Mouse (Mus musculus): Measurements from ENCODE around the gene Bag6. TPM values are rescaled to one million over a fixed set of nuclear protein-coding genes. Genes with fewer than 3 reads are reported as not detected.

Gene Bag6
- polyA plus RNA-seq, 1 experiment = 213 TPM

DNA sequence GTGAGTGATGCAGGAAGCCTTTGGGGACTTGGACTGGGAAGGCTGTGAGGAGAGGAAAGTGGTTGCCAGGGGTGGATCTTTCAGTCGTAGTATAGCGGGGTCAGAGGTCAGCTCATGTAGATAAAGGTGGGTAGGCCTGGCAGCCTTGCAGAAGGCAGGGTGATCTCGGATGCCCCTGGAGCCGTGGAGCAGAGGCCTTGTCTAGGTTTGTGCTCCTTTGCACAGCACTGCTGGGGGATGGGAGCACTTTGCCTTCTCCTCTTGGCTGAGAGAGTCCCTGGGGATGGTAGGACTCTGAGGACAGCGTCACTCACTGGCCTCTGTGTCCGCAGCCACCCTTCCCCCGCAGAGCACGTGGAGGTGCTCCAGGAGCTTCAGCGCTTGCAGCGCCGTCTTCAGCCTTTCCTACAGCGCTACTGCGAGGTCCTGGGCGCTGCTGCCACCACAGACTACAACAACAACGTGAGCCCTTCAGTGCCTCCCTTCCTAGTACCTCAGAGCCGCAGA lies 5.6 kb downstream of the Bag6 start:
- DNase-seq (ENCODE audit: extremely low spot score in 1 of 2, low spot score in 1 of 2) = no peak

DNA sequence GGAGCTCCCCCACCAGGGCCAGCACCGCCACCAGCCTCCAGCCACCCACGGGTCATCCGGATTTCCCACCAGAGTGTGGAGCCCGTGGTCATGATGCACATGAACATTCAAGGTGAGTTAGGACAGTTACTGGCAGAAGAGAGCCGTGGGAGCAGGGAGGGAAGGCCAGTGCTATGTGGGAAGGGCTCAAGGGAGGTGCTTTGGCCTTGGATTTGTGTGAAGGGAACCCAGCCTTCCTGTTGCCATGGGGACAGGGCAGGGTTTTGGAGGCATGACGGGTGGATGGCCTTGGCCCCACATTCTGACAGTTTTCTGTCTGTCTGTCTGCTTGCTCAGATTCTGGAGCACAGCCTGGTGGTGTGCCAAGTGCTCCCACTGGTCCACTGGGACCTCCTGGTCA lies 7.0 kb downstream of the Bag6 start:
- no peak for DNase-seq (ENCODE audit: extremely low spot score in 1 of 2, low spot score in 1 of 2)

DNA sequence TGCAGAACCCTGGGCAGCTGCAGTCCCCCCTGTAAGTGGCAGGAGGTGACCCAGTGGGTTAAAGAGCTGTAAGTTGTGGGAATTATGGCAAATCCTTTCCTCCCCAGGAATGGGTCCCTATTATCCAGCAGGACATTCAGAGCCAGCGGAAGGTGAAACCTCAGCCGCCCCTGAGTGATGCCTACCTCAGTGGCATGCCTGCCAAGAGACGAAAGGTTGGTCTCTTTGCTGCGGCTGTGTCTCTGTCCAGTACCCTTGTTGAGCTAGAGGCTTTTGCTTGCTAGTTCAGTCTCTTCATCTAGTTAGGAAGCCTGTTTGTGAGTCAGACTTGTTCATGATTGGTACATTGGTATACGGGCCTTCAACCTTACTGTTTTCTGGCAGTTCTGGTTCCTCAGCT lies 11.2 kb downstream of the Bag6 start:
- no peak for DNase-seq (ENCODE audit: extremely low spot score in 1 of 2, low spot score in 1 of 2)

DNA sequence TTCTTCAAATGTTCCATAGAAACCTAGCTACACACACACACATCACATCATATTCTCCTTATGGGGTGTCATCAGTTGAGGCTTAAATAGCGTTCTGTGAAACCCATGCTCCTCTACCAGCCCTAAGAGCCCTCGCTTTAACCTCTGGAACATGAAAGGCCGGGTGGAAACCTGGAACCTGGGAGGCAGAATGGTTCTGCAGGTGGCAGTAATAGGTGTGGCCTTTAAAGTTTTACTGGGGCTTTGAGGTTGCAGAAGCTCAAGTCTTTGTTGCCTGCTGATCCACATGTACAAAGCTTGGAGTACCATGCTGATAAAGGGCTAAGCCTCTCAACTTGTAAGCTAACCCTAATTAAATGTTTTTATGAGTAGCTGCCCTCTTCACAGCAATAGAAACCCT lies 12.4 kb downstream of the Bag6 start:
- no peak for DNase-seq (ENCODE audit: extremely low spot score in 1 of 2, low spot score in 1 of 2)

DNA sequence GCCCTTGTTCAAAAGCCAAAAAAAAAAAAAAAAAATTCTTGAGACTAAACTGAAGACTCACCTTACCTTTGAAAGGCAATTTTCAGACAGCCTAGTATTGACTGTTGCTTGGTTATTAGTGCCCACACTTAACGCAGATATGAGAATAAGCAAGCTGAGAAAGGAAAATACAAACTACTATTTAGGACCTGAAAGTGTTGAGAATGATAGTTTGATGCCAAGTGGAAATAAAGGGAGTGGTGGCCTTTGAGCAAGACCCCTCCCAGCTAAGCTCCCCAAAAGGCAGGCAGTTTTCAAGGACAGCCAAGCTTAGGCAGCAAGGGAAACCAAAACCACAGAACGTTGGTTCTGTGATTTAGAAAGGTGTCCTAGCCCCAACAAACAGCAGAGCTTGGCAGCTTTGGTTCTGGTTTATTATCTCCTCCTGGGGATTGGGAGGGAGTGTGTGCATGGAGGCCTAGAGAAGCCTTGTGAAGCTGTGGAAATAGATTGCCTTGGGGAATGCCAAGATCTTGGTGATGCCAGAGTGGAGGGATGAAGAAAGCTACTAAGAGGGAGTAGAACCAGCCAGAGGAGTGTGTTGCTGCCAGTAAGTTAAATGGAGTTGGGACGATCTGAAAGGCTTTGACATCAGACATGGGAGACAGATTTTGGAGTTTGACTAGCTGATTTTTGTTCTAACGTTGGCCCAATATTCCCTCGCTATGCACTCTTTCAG lies 13.1 kb downstream of the Bag6 start:
- no peak for DNase-seq (ENCODE audit: extremely low spot score in 1 of 2, low spot score in 1 of 2)

DNA sequence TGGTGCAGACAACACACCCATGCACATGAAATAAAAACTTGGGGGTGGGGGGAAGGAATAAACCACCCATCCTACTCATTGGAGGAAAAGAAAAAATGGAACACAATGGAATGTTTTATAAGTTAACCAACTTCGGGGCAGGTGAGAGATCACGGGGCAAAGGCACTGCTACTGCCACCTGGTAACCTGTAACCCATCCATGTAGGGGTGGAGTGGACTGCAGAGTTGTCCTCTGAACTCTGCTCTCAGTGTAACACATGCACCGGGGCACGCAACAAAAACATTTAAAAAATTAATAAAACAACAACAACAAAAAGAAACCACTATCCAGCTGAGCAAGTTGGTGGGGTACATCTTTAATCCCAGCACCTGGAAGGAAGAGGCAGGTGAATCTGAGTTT lies 17.1 kb downstream of the Bag6 start:
- DNase-seq (ENCODE audit: extremely low spot score in 1 of 2, low spot score in 1 of 2) = no peak

DNA sequence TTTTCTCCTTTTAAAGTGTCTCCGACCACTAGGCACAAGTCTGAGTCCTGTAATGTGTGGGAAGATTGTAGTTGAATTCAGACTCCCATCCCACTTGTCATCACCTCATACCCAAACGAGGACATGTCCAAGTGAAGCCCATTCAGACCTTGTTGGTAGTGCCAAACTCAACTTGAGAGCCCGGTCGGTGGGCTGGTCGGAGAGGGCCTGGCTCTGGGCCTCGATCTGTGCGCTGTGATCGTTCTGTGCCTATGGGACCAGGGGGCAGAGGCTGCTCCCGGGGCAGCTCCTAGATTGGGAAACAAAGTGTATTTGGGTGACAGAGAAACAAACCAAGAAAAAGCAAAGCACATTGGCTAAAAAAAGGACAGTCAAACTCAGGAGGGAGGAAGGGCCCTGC lies 18.1 kb downstream of the Bag6 start:
- no peak for DNase-seq (ENCODE audit: extremely low spot score in 1 of 2, low spot score in 1 of 2)

DNA sequence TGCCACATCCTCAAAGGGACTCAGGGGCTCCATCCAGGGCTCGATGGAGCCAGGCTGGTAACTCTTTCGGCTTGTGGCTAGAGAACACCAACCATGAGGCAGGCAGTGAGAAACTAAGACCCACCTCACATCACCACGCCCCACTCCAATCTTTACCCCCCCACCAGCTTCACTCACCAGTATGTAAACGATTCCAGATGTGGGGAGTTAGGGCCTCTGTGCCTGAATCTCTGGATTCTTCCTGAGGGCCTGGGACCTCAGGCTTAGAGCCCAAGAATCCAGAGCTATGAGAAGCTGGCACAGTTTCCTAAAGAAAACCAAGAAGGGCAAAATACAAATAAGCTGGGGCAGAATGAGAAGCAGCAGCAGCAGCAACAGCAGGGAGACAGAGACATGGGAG lies 19.0 kb downstream of the Bag6 start:
- no peak for DNase-seq (ENCODE audit: extremely low spot score in 1 of 2, low spot score in 1 of 2)

DNA sequence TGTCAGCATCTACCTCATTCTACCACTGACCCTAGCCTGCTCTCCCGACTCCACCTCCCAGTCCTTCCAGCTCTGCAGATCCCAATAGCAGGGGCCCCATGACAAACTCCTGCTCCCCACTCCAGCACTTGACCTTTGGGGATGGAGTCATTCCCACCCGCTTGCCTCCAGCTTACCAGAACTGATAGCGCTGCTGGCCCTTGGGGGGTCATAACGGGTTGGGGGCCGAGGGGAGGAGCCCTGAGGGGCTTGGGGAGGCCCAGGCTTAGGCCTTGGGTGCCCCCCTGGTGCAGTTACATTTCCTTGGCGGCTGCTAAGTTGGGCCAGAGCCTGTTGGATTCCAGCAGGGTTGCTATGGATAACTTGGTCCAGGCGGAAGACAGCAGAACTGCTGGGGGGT lies 19.6 kb downstream of the Bag6 start:
- no peak for DNase-seq (ENCODE audit: extremely low spot score in 1 of 2, low spot score in 1 of 2)

DNA sequence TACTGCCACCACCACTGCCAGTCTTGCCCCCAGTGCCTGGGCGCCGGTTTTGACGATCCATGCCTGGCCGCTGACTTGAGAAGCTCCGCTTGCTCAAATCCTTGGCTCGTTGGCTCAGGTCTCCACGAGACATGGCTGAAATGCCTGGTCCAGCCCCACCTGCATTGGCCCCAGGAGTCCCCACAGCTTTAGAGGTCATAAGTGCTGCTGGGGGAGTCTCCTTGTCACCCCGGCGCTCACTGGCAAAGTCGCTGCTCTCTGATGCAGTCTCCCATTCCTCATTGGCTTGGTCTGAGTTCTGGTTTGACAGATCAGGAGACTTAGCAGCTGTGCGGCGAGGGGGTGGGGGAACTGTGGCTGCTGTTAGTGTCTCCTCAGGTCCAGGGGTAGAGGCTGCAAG lies 20.5 kb downstream of the Bag6 start:
- no peak for DNase-seq (ENCODE audit: extremely low spot score in 1 of 2, low spot score in 1 of 2)

DNA sequence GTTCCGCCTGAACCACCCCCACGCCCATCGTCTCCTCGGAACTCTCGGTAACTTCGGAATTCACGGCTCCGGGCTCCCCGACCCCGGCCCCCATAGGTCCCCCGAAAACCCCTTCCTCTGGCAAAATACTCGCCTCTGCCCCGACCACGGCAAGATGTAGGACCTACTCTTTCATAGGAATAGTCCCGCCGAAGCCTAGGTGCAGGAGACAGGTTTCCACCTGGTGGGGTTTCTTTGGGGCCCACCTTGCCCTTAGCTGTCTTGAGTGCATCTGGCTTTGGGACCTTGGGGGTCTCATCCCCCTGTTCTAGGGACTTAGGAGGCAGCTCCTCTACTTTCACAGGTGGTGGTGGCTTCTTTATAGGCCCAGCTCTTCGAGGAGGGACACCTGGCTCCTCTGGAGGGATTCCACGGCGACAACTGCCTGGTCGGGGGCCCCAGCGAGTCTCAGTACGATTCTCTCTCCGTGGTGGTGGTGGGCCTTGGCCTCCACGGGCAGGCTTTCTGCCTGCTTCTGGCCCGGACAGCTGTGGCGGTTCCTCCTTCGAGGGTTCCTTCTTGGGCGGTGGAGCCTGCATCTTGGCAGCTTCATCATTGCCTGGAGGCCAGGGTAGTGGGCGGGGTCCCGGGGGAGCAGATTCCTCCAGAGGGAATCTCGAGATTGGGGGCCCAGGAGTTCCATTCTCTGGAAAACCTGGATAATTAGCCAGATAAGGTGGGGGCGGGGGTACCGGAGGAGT lies 21.7 kb downstream of the Bag6 start:
- DNase-seq (ENCODE audit: extremely low spot score in 1 of 2, low spot score in 1 of 2) = no peak

DNA sequence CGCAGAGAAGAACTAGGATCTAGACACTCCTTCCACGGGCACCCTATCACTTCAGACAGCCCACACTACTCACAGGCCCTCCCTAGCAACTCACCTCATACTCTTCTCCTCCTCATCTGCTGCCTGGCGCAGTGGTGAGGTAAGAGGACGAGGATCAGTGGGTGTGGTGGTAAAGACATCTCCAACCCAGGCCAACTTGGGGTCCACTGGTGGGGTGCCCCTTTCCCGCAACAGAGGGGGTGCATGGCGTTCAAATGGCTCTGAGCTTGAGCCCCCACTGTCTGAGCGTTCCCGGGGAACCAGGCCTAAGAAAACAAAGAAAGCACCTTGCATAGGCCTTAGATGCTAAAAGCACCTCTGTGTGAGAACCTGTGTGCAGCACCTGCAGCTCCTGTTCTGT lies 22.3 kb downstream of the Bag6 start:
- DNase-seq (ENCODE audit: extremely low spot score in 1 of 2, low spot score in 1 of 2) = no peak

DNA sequence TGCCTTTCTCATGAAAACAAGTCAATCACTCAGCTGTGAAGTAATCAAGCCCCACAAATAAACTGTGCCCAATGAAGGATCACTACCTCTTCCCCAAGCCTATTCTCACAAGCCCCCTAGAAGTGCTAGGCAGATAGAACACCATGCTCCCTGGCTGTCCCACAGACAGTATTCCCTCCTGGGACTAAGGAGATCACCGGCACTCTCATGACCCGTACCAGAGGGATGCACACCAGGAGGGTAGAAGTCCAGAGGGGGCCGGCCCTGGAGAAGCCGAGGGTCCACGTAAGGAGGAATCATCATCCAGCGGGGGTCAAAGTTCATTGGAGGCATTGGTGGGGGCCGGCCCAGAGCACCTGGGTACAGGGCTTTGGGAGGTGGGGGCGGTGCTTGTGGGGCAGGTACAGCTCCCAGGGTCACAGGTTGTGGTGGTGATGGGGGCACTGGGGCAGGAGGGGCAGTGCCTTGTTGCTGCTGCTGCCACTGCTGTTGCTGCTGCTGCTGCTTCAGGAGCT lies 22.7 kb downstream of the Bag6 start:
- DNase-seq (ENCODE audit: extremely low spot score in 1 of 2, low spot score in 1 of 2) = no peak

DNA sequence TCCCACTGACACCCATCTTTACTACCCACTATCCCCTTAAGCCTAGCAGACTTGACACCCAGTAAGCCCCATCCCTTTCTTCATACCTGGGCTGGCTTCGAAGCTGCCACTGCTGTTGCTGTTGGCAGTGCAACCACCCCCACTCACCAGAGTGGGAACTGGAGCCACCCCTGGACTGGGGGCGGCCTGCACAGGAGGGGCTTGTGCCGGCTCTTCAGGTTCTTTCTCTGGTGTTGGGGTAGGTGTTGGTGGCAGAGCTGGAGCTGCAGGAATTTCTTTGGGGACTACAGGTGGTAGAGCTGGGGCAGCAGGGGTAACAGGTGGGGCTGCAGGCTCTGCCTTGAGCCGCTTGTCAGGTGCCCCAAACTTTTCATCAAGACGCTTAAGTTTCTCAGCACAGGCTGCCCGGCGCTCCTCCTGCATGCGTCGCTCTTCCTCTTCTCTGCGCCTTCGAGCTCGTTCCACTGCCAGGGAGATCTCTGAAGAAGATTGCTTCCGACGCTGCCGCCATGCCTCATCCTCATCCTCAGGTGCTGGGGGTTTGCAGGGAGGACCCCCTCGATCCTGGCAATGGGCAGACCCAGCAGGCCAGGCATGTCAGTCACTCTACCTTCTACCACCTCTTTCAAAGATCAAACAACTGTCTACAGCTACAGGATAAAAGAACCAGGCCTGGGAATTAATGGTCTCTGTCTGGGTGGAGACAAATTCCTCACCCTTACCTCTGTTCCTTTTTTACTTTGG lies 24.0 kb downstream of the Bag6 start:
- no peak for DNase-seq (ENCODE audit: extremely low spot score in 1 of 2, low spot score in 1 of 2)

DNA sequence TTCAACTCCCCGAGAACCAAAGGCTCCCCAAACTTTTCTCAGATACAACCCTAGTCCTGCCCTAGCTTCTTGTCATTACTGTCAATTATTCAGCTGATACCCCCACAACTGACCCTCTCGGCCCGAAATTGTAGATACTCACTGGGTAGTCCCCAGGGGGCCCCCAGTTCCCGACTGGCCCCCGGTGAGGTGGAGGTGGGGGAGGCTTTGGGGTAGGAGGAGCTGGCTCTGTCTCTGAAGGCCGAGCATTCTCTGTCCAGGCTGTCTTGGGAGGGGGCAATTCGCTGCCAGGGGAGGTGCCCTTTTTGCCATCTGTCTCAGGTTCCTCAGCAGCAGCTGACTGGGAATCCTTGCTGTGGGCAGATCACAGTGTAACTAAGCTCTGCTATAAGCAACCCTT lies 24.7 kb downstream of the Bag6 start:
- DNase-seq (ENCODE audit: extremely low spot score in 1 of 2, low spot score in 1 of 2) = no peak

DNA sequence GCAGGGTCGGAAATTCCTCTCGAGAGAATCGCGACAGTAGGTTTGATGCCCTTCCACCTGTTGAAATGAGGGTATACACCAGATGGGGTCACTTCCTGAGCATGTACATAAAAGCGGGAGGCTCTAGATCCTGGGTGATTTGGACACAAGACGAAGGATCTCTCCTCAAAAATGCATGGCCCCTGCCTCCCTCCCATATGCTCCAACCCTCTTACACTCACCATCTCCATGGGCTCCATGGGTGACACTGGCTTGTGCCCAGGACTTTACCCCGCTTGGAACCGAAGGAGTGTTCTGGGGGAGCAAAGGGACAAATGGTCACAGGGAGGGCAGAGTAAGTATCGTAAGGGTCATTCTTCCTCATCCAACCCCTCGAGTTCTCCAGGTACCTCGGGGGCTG lies 26.4 kb downstream of the Bag6 start:
- no peak for DNase-seq (ENCODE audit: extremely low spot score in 1 of 2, low spot score in 1 of 2)

DNA sequence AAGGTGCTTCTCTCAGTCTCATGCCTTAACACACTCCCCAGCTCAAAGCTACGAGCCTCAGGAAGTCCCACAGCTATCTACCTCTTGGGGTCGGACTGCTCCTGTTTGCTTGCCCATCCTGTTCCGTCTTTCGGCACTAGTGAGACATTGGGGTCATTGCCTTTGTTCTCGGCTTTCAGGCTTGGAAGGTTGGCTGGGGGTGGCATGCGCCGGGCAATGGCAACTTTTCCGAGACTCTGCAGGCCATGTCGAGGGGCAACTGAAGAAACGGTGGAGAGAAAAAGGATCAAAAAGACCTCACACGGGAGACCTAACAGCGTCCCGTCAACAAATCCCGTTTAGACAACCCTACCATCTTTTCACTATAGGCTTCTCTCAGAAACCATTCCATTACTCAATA lies 27.1 kb downstream of the Bag6 start:
- no peak for DNase-seq (ENCODE audit: extremely low spot score in 1 of 2, low spot score in 1 of 2)

DNA sequence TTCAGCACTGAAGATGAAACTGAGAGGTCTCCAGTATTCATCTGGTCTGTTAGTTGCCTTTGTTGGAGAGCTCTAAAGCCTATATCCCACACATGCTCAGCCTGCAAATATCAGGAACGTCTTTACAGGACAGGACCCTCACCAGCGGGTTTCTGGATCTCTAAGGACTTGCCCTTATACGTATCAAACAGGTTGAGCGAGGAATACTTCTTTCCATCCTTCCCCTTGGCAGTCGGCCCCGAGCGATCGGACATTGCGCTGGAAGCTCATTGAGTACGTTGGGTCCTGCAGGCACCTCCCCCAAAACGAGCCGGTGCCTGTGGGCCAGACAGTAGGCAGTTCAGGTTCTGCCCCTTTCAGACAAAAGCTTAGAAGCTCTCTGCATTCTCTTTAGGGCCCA lies 27.8 kb downstream of the Bag6 start:
- DNase-seq (ENCODE audit: extremely low spot score in 1 of 2, low spot score in 1 of 2) = no peak

DNA sequence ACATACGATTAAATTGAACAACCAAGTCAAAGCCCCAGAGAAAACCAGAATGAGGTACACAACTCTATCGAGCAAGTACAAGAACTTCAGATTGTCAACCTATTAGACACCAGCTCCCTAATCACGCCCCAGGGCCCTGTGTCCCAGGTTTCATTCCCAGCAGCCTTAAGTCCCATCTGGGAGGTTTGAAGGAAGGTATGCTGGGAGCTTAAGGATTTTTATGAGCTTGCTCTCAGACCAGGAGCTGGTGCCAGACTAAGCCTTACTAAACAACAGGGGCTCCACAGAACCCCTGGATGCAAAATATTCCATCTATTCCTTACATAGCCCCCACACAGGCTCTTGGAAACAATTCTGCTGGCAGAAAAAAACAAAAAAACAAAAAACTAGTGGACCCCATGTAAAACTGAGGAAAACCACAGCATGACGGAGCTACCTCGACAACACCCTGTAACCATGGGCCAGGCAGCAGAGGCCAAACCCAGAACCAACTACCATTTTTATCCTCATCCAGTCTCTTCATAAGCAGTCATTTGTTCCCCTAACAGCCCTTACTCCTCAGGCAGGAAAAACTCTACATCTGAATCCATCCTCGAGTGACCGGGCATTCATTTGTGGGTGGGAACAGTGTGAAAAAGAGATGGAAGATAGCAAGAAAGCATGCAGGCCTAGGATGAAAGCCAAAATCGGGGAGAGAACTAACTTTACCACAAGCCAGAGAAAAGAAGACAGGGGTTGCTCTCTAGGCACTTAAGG lies 28.5 kb downstream of the Bag6 start:
- DNase-seq (ENCODE audit: extremely low spot score in 1 of 2, low spot score in 1 of 2) = no peak

DNA sequence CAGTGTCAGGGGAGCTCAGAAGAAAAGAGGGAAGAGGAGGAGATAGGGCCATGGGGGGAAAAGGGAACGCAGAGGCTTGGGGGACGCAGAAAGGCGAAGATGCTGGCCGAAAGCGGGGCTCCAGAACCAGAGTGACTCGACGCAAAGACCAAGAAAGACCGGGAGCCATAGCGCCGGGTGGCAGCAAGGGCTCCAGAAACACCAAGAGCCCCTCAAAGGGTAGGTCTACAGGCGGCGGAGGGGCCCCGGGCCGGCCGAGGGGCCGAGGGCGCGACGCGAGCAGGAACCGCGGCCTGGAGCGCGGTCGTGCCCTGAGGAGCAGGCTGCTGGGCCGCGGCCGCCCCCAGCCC lies 29.2 kb downstream of the Bag6 start:
- DNase-seq (ENCODE audit: extremely low spot score in 1 of 2, low spot score in 1 of 2) = no peak
